Mouse (Mus musculus) cerebellum, adult 2 months (tissue): ENCODE results near the gene Gm43552.

Experiments used
- CTCF ChIP-seq: fragments of 200-500 bp; IDR thresholded peaks from 2 replicates; pipeline ENCODE4 v1.5.1; 2011; ENCODE audit warnings: low read depth, mild to moderate bottlenecking, control low read depth, low read length, moderate library complexity, borderline replicate concordance; ENCODE audit not compliant: insufficient read depth
- POLR2A ChIP-seq: fragments of 200-500 bp; IDR thresholded peaks from 2 replicates; pipeline ENCODE4 v1.6.1; 2011; ENCODE audit warnings: low read length, control low read depth, borderline replicate concordance; ENCODE audit not compliant: insufficient read depth

GRCm38 (mm10) chr5:65469766-65470165 lies 22.9 kb downstream of the Gm43552 start:
- TF ChIP-seq CTCF = no peak
- no peak for TF ChIP-seq POLR2A
